9 mouse cellular contexts compared by ENCODE assay signal in genomic region chr17:14372324-14373145, GRCm38 (mm10).
DNase-seq lines count a peak whose midpoint lies in the region; ATAC-seq lines count a peak whose summit lies in the region.
"Had no signal": no experiment of that assay in that cellular context is flagged by ENCODE, and none has a peak within 500 bp of the region (broad histone marks: within the 10 kb centered on the region; RNA-seq: fewer than 3 reads in every experiment).

No protein-coding gene starts in this region.

- no peaks in the 10 kb centered on the region for H3K9me3 ChIP-seq in hindbrain, embryonic 14.5 days (ENCODE audit: control insufficient read depth, low read length)
- no peaks in the 10 kb centered on the region for H3K9me3 ChIP-seq in midbrain, embryonic 16.5 days (replicated peaks; ENCODE audit: control insufficient read depth, low read length, poor library complexity, severe bottlenecking)
- no peaks in the 10 kb centered on the region for H3K9me3 ChIP-seq in intestine, embryonic 15.5 days
- H3K9me3 ChIP-seq: stomach, embryonic 15.5 days had no signal

- H3K4me1 ChIP-seq in hindbrain, embryonic 14.5 days (replicated peaks; ENCODE audit: control insufficient read depth, insufficient read depth, low read length), result peaks cover 9% of the 10 kb centered on the region
- H3K4me1 ChIP-seq in midbrain, embryonic 16.5 days (ENCODE audit: control insufficient read depth, insufficient read depth, low read length), result peaks cover 8% of the 10 kb centered on the region
- 0 out of 2 replicates have a peak, but pooled peaks cover 7% of the 10 kb centered on the region for H3K4me1 ChIP-seq in intestine, embryonic 15.5 days (replicated peaks)
- H3K4me1 ChIP-seq: stomach, embryonic 15.5 days had no signal

- H3K4me2 ChIP-seq in hindbrain, embryonic 14.5 days (replicated peaks), result peak overlapping the region; percentile 36
- H3K4me2 ChIP-seq in midbrain, embryonic 16.5 days (ENCODE audit: low read length), result peak overlapping the region; percentile 42
- H3K4me2 ChIP-seq in intestine, embryonic 15.5 days (replicated peaks), result no peak overlapping the region
- H3K4me2 ChIP-seq: stomach, embryonic 15.5 days had no signal

- ATAC-seq in hindbrain, embryonic 14.5 days (ENCODE audit: low FRiP score), result peak; percentile 74
- ATAC-seq in midbrain, embryonic 16.5 days, result peak; percentile 77
- ATAC-seq in erythroblast, adult 5-6 weeks (replicated peaks; ENCODE audit: low FRiP score, poor library complexity, severe bottlenecking), result no peak
- no peak for ATAC-seq in intestine, embryonic 15.5 days

- H3K27ac ChIP-seq in hindbrain, embryonic 14.5 days, result no peak overlapping the region
- no peak overlapping the region for H3K27ac ChIP-seq in midbrain, embryonic 16.5 days (ENCODE audit: low read length)
- no peak overlapping the region for H3K27ac ChIP-seq in intestine, embryonic 15.5 days
- H3K27ac ChIP-seq: stomach, embryonic 15.5 days had no signal

- no peaks in the 10 kb centered on the region for H3K36me3 ChIP-seq in hindbrain, embryonic 14.5 days (replicated peaks; ENCODE audit: control insufficient read depth, insufficient read depth)
- no peaks in the 10 kb centered on the region for H3K36me3 ChIP-seq in midbrain, embryonic 16.5 days (ENCODE audit: control insufficient read depth, insufficient read depth, low read length)
- H3K36me3 ChIP-seq in intestine, embryonic 15.5 days, result no peaks in the 10 kb centered on the region
- H3K36me3 ChIP-seq: stomach, embryonic 15.5 days had no signal

- WGBS in hindbrain, embryonic 14.5 days, result 35% methylated on average over 25 of the region's 25 CpGs
- 51% methylated on average over 25 of the region's 25 CpGs for WGBS in midbrain, embryonic 16.5 days
- 81% methylated on average over 25 of the region's 25 CpGs for WGBS in intestine, embryonic 15.5 days

- DNase-seq in lung, adult 18-20 months, result peak; percentile 23 to 41
- DNase-seq in lung, postnatal 25 days (ENCODE audit: low spot score), result no peak
- DNase-seq in hindbrain, embryonic 14.5 days (ENCODE audit: low spot score), result peak; percentile 39
- peak; percentile 1 for DNase-seq in left cerebral cortex, adult 11 months (ENCODE audit: low spot score)
- no peak for DNase-seq in ovary, adult 18-20 months (ENCODE audit: low spot score)

- H3K4me3 ChIP-seq in hindbrain, embryonic 14.5 days (replicated peaks; ENCODE audit: low read length), result no peak overlapping the region
- no peak overlapping the region for H3K4me3 ChIP-seq in midbrain, embryonic 16.5 days (ENCODE audit: low read depth, low read length)
- H3K4me3 ChIP-seq in intestine, embryonic 15.5 days (replicated peaks), result no peak overlapping the region
- H3K4me3 ChIP-seq: stomach, embryonic 15.5 days had no signal

- peak overlapping the region; percentile 13; the same call in 1 of the 2 replicates for H3K9ac ChIP-seq in hindbrain, embryonic 14.5 days
- no peak overlapping the region; the same call in 1 of the 2 replicates for H3K9ac ChIP-seq in midbrain, embryonic 16.5 days (ENCODE audit: low read depth, low read length)
- H3K9ac ChIP-seq in intestine, embryonic 15.5 days, result no peak overlapping the region
- H3K9ac ChIP-seq: stomach, embryonic 15.5 days had no signal

- H3K27me3 ChIP-seq in hindbrain, embryonic 14.5 days (ENCODE audit: control insufficient read depth, insufficient read depth, low read length), result no peaks in the 10 kb centered on the region
- no peaks in the 10 kb centered on the region for H3K27me3 ChIP-seq in midbrain, embryonic 16.5 days (ENCODE audit: control insufficient read depth, insufficient read depth, low read depth, low read length)
- H3K27me3 ChIP-seq in intestine, embryonic 15.5 days (replicated peaks), result no peaks in the 10 kb centered on the region
- H3K27me3 ChIP-seq: stomach, embryonic 15.5 days had no signal

Comparison
In these comparisons a context has a peak if more than half of its experiments do, and no peak if none do; other contexts are left out.
1. DNase-seq: peak in lung, adult 18-20 months (2 of 2), hindbrain, embryonic 14.5 days (single experiment) and left cerebral cortex, adult 11 months (single experiment); none in lung, postnatal 25 days (single experiment) and ovary, adult 18-20 months (single experiment).
2. ATAC-seq: peak in hindbrain, embryonic 14.5 days (single experiment) and midbrain, embryonic 16.5 days (single experiment); none in erythroblast, adult 5-6 weeks (single experiment) and intestine, embryonic 15.5 days (single experiment).